Mouse (Mus musculus) forebrain, embryonic 13.5 days (tissue): ENCODE results near the gene Dhrs7. TPM values are rescaled to one million over a fixed set of nuclear protein-coding genes. Genes with fewer than 3 reads are reported as not detected.
"Not testable (repeated sequence)": the region's sequence is repeated elsewhere in the genome, so short reads cannot be mapped to it uniquely, and the experiment has no call there.

Source experiments
- ATAC-seq: fragments of 200-750 bp; cut with Nextera tagmentation; 2 replicates; pipeline ENCODE4 v1.8.0; 2017
- H3K27ac ChIP-seq: fragments of 300-500 bp; sonication (generic); 2 replicates; pipeline ENCODE4 v1.5.1; 2015; ENCODE audit warnings: inconsistent platforms, mild to moderate bottlenecking, moderate library complexity
- H3K27me3 ChIP-seq: fragments of 300-500 bp; sonication (generic); 2 replicates; pipeline ENCODE4 v1.6.1; 2015; ENCODE audit warnings: mild to moderate bottlenecking, inconsistent platforms
- H3K36me3 ChIP-seq: fragments of 300-500 bp; sonication (generic); 2 replicates; pipeline ENCODE4 v1.6.1; 2015; ENCODE audit warnings: mild to moderate bottlenecking, inconsistent platforms; ENCODE audit not compliant: poor library complexity, severe bottlenecking
- H3K4me1 ChIP-seq: fragments of 300-500 bp; sonication (generic); 2 replicates; pipeline ENCODE4 v1.6.1; 2015; ENCODE audit warnings: inconsistent platforms
- H3K4me2 ChIP-seq: fragments of 300-500 bp; sonication (generic); 2 replicates; pipeline ENCODE4 v1.6.1; 2015; ENCODE audit warnings: inconsistent platforms, mild to moderate bottlenecking, moderate library complexity
- H3K4me3 ChIP-seq: fragments of 300-500 bp; sonication (generic); 2 replicates; pipeline ENCODE4 v1.5.1; 2015; ENCODE audit warnings: mild to moderate bottlenecking, inconsistent platforms
- H3K9ac ChIP-seq: fragments of 300-500 bp; sonication (generic); 2 replicates; pipeline ENCODE4 v1.6.1; 2015; ENCODE audit warnings: mild to moderate bottlenecking, inconsistent platforms
- H3K9me3 ChIP-seq: fragments of 300-500 bp; sonication (generic); replicated peaks from 2 replicates; pipeline ENCODE4 v1.6.1; 2016; ENCODE audit warnings: inconsistent platforms
- WGBS: fragments of 180-500 bp; shearing (Covaris S2); methylation state at CpG from one replicate; pipeline ENCODE4 v1.1.7; 2015; 5-methylcytosine and 5-hydroxymethylcytosine counted together
- polyA plus RNA-seq: library from polyadenylated mRNA; unstranded; fragments of >200 nt; fragmentation: Nextera tagmentation; extraction: Ambion mirVana; gene quantifications from 2 replicates; pipeline ENCODE4 v1.2.1, GENCODE M21; 2015

The Dhrs7 gene
- polyA plus RNA-seq: 5.3 and 6.1 TPM in 2 replicates

- Histone ChIP-seq H3K36me3 (no peaks in the 10 kb centered on the region), H3K4me2 (peak within 1 kb of the TSS; percentile 90), H3K4me1 (peaks cover 19% of the 10 kb centered on the region; the same call in 1 of the 2 replicates), H3K27ac (peak within 1 kb of the TSS; percentile 12; the same call in 1 of the 2 replicates), H3K27me3 (0 out of 2 replicates have a peak, but pooled peaks cover 3% of the 10 kb centered on the region), H3K9me3 (no peaks in the 10 kb centered on the region), H3K4me3 (peak within 1 kb of the TSS; percentile 61), H3K9ac (peak within 1 kb of the TSS; percentile 73)
- peak; percentile 92 for ATAC-seq
- 2% methylated on average over 33 of the region's 33 CpGs for WGBS
These were observed at the start of gene Dhrs7 for GRCm38 (mm10) chr12:72664735-72665337. Gene Dhrs7 (minus strand): TSS chr12:72664909.

GRCm38 (mm10) chr12:72709981-72710380 is 45.3 kb upstream of the Dhrs7 start:
- no peak for ATAC-seq
- 79% methylated on average over 3 of the region's 3 CpGs for WGBS
- no peaks in the 10 kb centered on the region; the same call in 1 of the 2 replicates for H3K9me3 ChIP-seq

GRCm38 (mm10) chr12:72704068-72704467 is 39.4 kb upstream of the Dhrs7 start:
- Histone ChIP-seq H3K4me2 (no peak overlapping the region), H3K27ac (no peak overlapping the region), H3K9ac (no peak overlapping the region), H3K27me3 (no peaks in the 10 kb centered on the region), H3K36me3 (no peaks in the 10 kb centered on the region), H3K9me3 (no peaks in the 10 kb centered on the region), H3K4me1 (no peaks in the 10 kb centered on the region), H3K4me3 (no peak overlapping the region)
- no peak for ATAC-seq
- 97% methylated on average over 4 of the region's 4 CpGs for WGBS

More at GRCm38 (mm10) chr12:72709981-72710380, 45.3 kb upstream of the Dhrs7 start:
- no peaks in the 10 kb centered on the region for H3K27me3 ChIP-seq
- H3K4me3 ChIP-seq: no peak overlapping the region
- H3K4me2 ChIP-seq: no peak overlapping the region
- H3K4me1 ChIP-seq: no peaks in the 10 kb centered on the region
- H3K9ac ChIP-seq: no peak overlapping the region
- no peaks in the 10 kb centered on the region for H3K36me3 ChIP-seq
- no peak overlapping the region for H3K27ac ChIP-seq

GRCm38 (mm10) chr12:72700013-72700412 is 35.3 kb upstream of the Dhrs7 start:
- no peaks in the 10 kb centered on the region for H3K9me3 ChIP-seq
- no peaks in the 10 kb centered on the region for H3K27me3 ChIP-seq
- no peaks in the 10 kb centered on the region for H3K4me1 ChIP-seq
- no peak overlapping the region for H3K4me2 ChIP-seq
- H3K36me3 ChIP-seq: no peaks in the 10 kb centered on the region
- H3K4me3 ChIP-seq: no peak overlapping the region
- ATAC-seq: no peak
- H3K27ac ChIP-seq: no peak overlapping the region
- no peak overlapping the region for H3K9ac ChIP-seq
- WGBS: 21% methylated on average over 1 of the region's 1 CpGs

GRCm38 (mm10) chr12:72694901-72695463 is 30.3 kb upstream of the Dhrs7 start:
- 59% methylated on average over 9 of the region's 9 CpGs for WGBS
- Histone ChIP-seq H3K4me3 (no peak overlapping the region), H3K36me3 (no peaks in the 10 kb centered on the region), H3K9ac (no peak overlapping the region), H3K27ac (no peak overlapping the region), H3K27me3 (no peaks in the 10 kb centered on the region), H3K4me1 (no peaks in the 10 kb centered on the region), H3K9me3 (no peaks in the 10 kb centered on the region), H3K4me2 (no peak overlapping the region)
- no peak for ATAC-seq

GRCm38 (mm10) chr12:72694438-72694837 is 29.7 kb upstream of the Dhrs7 start:
- Histone ChIP-seq H3K4me1 (no peaks in the 10 kb centered on the region), H3K9ac (no peak overlapping the region), H3K27me3 (no peaks in the 10 kb centered on the region), H3K36me3 (no peaks in the 10 kb centered on the region), H3K27ac (no peak overlapping the region), H3K4me3 (no peak overlapping the region), H3K9me3 (no peaks in the 10 kb centered on the region), H3K4me2 (no peak overlapping the region)
- ATAC-seq: no peak
- WGBS: 77% methylated on average over 12 of the region's 12 CpGs

GRCm38 (mm10) chr12:72693895-72694294 is 29.2 kb upstream of the Dhrs7 start:
- no peak overlapping the region for H3K4me3 ChIP-seq
- no peak overlapping the region for H3K4me2 ChIP-seq
- 47% methylated on average over 6 of the region's 6 CpGs for WGBS
- H3K27ac ChIP-seq: no peak overlapping the region
- no peak overlapping the region for H3K9ac ChIP-seq
- no peaks in the 10 kb centered on the region for H3K36me3 ChIP-seq
- H3K9me3 ChIP-seq: no peaks in the 10 kb centered on the region
- H3K4me1 ChIP-seq: no peaks in the 10 kb centered on the region
- no peaks in the 10 kb centered on the region for H3K27me3 ChIP-seq
- ATAC-seq: 0 out of 2 replicates have a peak, but pooled peaks have one; percentile 41

GRCm38 (mm10) chr12:72688281-72688680 is 23.6 kb upstream of the Dhrs7 start:
- not testable (repeated sequence) for H3K27me3 ChIP-seq, H3K36me3 ChIP-seq, H3K9ac ChIP-seq, H3K4me3 ChIP-seq, H3K27ac ChIP-seq, H3K4me1 ChIP-seq, ATAC-seq, H3K9me3 ChIP-seq, H3K4me2 ChIP-seq
- 14% methylated on average over 2 of the region's 2 CpGs for WGBS

- H3K4me3 ChIP-seq, H3K9me3 ChIP-seq, H3K36me3 ChIP-seq, H3K27me3 ChIP-seq, ATAC-seq, H3K9ac ChIP-seq, H3K27ac ChIP-seq, H3K4me1 ChIP-seq, H3K4me2 ChIP-seq: not testable (repeated sequence)
- WGBS: 3% methylated on average over 6 of the region's 6 CpGs
These were observed 23.0 kb upstream of the Dhrs7 start for GRCm38 (mm10) chr12:72687741-72688140.

GRCm38 (mm10) chr12:72686566-72686965 is 21.9 kb upstream of the Dhrs7 start:
- H3K4me1 ChIP-seq, H3K4me2 ChIP-seq, H3K27me3 ChIP-seq, H3K4me3 ChIP-seq, H3K27ac ChIP-seq, H3K36me3 ChIP-seq, H3K9ac ChIP-seq, ATAC-seq, H3K9me3 ChIP-seq: not testable (repeated sequence)
- WGBS: 76% methylated on average over 4 of the region's 4 CpGs

GRCm38 (mm10) chr12:72683612-72684011 is 18.9 kb upstream of the Dhrs7 start:
- Histone ChIP-seq H3K27ac (no peak overlapping the region), H3K9ac (no peak overlapping the region), H3K9me3 (no peaks in the 10 kb centered on the region), H3K27me3 (no peaks in the 10 kb centered on the region), H3K4me1 (no peaks in the 10 kb centered on the region), H3K4me2 (no peak overlapping the region), H3K4me3 (no peak overlapping the region), H3K36me3 (no peaks in the 10 kb centered on the region)
- ATAC-seq: no peak
- WGBS: 97% methylated on average over 3 of the region's 3 CpGs

GRCm38 (mm10) chr12:72682511-72683282 is 18.0 kb upstream of the Dhrs7 start:
- Histone ChIP-seq H3K27ac (no peak overlapping the region), H3K27me3 (no peaks in the 10 kb centered on the region), H3K4me2 (no peak overlapping the region), H3K36me3 (no peaks in the 10 kb centered on the region), H3K4me1 (no peaks in the 10 kb centered on the region), H3K9ac (no peak overlapping the region), H3K9me3 (no peaks in the 10 kb centered on the region), H3K4me3 (no peak overlapping the region)
- ATAC-seq: no peak
- WGBS: 63% methylated on average over 8 of the region's 8 CpGs
